Mouse (Mus musculus): Measurements from ENCODE around the gene Vps35l.
A peak's percentile ranks its signal among the peaks of the same experiment; 100 is the strongest.

Gene Vps35l

DNA sequence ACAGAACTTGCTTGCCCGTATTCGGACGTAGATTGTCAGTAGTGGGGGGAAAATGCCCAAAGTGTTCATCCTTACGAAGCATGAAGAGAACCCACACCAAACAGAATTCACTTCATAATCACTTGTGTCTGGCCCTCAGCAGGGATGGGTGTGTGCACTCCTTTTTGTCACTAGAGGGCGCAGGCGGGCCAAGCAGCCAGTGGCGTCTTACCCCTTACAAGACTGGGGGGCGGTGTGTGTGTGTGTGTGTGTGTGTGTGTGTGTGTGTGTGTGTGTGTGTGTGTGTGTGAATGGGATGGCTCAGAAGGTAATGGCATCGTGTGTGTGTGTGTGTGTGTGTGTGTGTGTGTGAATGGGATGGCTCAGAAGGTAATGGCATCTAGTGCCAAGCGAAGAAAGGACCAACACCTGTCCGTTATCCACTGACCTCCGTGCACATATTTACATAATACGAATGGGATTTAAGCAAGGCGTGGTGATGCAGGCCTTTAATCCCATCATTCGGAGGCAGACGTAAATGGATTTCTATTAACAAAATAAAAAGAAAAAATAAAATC is at the start of gene Vps35l:
Gene Vps35l (plus strand): TSS at position 252 of the 557 bp plus-strand sequence.
- DNase-seq (ENCODE audit: low read depth) = peak; percentile 71

DNA sequence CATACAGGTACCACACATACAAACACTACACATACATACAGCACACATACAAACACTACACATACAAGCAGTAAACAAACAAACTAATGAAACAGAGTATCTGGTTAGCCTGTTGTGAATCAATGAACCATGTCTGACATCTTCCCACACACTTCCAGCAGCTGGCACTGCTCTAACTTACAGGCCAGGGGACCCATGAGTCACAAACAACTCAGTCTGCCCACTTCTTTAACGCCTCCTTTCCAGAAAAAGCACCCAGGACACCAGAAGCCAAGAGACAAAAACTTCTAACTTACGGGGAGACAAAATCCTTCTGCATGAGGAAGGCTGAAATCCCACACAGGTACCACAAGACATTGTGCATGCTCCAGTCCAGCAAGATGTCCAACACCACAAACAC is 48.7 kb upstream of the Vps35l start:
- DNase-seq (ENCODE audit: low read depth) = no peak

- DNase-seq (ENCODE audit: low read depth) = no peak
Measured at GRCm38 (mm10) chr7:118696146-118696545, 43.9 kb upstream of the Vps35l start.

DNA sequence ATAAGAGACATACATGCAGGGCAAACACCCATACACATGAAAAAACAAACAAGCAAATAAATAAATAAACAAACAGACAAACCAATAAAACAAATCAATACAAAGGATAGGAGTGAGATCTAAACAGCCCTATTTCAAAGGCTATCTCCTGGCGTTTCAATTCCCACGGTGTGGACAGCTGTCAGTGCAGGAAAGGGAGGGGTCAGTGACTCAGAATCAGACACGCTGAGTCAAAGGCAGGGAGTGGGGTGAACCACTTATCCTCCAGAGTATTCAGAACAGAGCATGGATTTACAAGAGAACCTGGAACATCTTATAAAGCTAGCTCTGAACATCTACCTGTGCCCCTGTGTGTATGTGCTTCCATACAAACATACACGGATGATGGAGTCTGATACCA is 42.9 kb upstream of the Vps35l start:
- no peak for DNase-seq (ENCODE audit: low read depth)

DNA sequence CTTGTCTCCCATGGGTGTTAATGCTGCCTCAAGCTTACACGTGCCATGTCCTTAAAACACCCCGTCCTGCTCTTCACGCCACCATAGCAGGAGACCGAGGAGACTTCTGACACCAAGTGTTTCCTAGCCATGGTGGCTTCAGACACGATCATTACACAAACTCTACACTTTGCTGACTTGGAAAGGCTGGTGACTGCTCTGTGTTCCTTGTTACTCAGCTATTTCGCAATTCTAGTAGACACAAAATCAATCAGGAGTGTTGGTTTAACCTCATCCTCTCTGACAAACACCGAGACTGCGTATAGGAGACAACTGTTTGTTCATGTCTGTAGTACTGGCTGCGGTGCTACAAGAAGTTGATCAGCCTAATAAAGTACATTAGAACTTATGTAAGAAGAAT is 41.1 kb upstream of the Vps35l start:
- DNase-seq (ENCODE audit: low read depth) = no peak

GRCm38 (mm10) chr7:118703144-118703561 is 36.9 kb upstream of the Vps35l start:
- no peak for DNase-seq (ENCODE audit: low read depth)

DNA sequence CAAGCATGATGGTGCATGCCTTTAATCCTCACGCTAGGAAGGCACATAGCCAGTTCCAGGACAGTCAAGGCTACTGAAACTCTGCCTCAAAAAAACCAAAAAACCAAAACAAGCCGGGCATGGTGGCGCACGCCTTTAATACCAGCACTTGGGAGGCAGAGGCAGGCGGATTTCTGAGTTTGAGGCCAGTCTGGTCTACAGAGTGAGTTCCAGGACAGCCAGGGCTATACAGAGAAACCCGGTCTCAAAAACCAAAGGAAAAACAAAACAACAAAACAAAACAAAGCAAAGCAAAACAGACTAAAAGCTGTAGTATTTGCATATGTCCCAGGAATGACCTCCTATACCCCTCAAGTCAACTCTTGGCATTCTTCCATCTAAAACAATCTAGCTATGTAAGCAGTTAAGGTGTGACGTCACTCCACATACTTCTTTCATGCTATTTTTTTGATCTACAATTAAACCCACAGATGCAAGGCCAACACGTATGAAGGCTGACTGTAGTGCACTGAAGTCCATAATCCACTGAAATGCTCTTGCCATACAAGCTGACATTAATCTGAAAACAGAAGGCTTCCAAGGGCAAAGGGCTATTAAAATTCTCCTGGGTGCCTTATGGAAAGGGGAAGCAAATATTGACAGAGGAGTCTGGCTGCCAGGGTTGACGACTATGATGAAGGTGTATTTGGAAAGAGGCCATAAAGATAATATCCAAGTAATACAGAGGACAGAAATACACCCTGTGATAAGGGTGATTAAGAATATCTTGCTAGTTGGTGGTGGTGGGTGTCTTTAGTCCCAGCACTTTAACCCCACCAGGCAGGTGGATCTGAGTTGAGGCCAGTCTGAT is 35.8 kb upstream of the Vps35l start:
- DNase-seq (ENCODE audit: low read depth) = no peak

- peak; percentile 59 for DNase-seq (ENCODE audit: low read depth)
Measured at GRCm38 (mm10) chr7:118705101-118705961, 34.7 kb upstream of the Vps35l start, which contains the start of gene Gde1. TSS of gene Gde1 (minus strand) at chr7:118705778.

GRCm38 (mm10) chr7:118706051-118706450 is 34.0 kb upstream of the Vps35l start:
- no peak for DNase-seq (ENCODE audit: low read depth)

GRCm38 (mm10) chr7:118706488-118706887 is 33.5 kb upstream of the Vps35l start:
- no peak for DNase-seq (ENCODE audit: low read depth)

DNA sequence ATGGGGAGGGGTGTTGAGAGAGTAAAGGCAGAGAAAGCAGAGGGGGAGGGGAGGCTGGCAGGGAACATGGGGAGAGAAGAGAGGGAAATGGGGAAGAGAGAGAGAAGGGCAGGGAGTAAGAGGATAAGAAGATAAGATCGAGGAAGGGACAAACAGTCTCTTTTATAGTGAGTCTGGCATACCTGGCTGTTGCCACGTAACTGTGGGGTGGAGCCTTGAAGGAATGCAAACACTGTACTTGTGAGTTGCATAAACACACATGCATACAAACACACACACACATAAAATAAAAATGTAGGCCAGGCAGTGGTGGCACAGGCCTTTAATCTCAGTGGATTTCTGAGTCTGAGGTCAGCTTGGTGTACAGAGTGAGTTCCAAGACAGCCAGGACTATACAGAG is 32.8 kb upstream of the Vps35l start:
- no peak for DNase-seq (ENCODE audit: low read depth)

DNA sequence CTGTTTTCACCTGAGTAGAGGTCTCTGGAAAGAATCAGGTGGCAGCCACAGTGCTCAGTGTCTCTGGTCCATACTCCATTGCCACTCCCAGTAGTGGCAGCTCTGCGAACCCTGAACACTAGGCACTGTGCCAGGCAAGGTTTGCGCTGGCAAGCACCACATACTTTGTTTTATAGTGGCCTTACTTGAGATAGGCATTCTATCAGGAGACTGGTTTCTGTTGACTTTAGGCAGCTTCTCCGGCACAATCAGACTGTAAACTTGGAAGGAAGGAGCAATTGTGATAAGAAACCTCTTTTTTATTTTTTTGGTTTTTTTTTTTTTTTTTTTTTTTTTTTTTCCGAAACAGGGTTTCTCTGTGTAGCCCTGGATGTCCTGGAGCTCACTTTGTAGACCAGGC is 32.0 kb upstream of the Vps35l start:
- no peak for DNase-seq (ENCODE audit: low read depth)

GRCm38 (mm10) chr7:118710776-118711175 is 29.2 kb upstream of the Vps35l start:
- DNase-seq (ENCODE audit: low read depth) = no peak

GRCm38 (mm10) chr7:118712228-118713173 is 27.5 kb upstream of the Vps35l start, which contains the start of gene Ccp110:
TSS of gene Ccp110 (plus strand) at chr7:118712552.
- DNase-seq (ENCODE audit: low read depth) = peak; percentile 93

- DNase-seq (ENCODE audit: low read depth) = no peak
Measured at GRCm38 (mm10) chr7:118714873-118715272, 25.2 kb upstream of the Vps35l start.

DNA sequence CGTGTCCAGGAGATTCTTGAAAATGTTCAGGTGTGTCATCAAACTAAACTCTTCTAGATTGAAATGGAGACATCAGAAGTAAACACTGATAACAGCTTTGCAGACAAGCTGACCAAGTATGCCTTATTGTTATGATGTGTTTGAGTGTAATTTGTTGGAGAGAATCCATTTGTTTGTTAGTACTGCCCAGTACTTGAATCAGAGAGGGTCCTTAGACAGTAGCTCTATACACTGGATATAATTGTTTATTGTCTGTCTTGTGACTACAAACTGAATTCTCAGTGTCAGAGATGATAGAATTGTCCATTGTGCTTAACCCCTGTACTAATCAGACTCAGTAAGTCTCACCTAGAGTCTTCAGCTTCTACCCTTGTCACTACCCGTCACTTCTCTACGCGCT is 22.0 kb upstream of the Vps35l start:
- DNase-seq (ENCODE audit: low read depth) = no peak

DNA sequence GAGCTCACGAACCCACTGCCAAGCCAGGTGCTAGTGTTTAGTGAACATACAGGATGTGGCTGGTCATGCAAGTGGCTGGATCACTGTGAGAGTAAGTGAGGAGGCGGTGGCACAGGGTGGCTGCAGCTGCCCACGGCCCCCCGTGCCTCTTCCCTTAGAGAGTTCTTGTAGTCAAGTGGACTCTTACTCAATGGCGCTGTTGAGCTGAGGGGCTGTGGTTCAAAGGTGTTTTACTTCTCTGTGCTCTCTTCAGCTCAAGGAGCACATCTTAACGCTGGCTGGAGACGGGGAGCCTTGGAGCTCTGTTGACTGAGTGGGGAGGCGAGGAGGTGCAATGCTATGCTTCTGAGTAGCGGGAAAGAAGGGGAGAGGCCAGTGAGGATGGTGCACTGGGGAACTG is 16.1 kb upstream of the Vps35l start:
- DNase-seq (ENCODE audit: low read depth) = no peak

DNA sequence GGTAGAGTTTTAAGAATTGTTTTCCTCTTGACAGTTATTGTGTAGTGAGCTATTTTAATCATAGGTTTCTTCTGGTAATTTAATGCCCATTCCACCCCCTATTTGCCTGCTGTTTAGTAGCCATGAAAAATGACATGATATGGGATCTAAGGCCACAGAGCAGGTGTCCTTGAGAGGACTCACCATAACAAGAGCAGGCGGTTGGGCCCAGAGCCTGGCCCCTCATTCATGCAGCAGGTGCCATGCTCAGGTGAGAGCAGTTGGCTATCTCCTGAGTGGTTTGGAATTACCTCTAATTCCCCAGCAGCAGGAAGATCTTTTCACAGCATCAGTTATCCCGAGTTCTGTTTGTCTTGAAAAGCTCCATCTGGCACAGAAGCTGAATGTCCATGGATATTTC is 14.6 kb upstream of the Vps35l start:
- no peak for DNase-seq (ENCODE audit: low read depth)

DNA sequence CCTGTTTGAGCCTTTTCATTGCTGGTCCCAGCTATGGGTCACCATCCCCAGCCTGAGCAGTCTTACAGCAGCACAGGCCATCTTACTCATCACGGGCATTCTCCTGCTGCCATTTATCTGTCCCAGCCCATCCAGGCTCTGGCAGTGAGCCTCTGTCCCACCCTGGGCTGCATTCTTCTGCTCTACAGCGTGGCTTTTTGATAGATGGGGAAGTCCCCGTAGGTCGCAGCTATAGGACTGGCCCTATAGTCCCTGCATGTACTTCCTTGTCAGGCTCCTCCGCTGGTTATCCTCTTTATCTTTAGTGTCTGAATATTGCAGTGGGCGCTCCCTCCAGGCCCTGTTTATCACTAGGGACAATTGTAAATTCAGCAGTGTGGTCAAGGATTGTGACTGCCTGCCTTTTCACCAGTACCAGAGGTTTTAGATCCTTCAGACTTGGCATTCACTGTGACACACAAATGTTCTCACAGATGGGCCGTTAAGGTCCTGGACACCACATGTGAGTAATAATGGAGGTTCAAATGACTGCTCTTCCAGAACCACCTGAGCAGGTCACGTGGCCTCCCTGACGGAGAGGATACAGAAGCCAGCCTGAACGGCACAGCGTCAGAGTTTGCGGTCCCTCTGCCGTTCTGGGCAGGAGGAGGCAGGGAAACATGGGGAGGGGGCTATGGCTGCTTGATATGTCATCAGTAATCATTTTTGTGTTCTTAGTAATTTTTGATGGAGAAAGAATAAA is 11.0 kb upstream of the Vps35l start:
- no peak for DNase-seq (ENCODE audit: low read depth)

DNA sequence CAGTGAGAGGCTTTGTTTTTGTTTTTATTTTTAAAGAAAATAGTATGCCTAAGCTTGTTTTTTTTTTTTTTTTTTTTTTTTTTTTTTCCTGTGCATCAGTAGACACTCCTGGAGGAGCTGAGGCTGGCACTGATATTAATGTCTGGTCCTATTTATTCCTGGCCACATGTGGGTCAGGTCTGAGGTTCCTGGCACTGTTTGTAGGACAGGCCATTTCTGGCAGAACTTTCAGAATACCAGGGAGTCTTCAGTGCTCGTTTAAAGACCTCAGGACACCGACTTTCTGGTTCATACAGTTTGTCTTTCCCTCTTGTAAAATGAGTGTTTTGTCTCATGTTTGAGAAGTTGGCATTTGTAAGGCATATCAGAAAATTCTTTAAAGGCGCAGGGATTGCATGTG is 8.2 kb upstream of the Vps35l start:
- no peak for DNase-seq (ENCODE audit: low read depth)

DNA sequence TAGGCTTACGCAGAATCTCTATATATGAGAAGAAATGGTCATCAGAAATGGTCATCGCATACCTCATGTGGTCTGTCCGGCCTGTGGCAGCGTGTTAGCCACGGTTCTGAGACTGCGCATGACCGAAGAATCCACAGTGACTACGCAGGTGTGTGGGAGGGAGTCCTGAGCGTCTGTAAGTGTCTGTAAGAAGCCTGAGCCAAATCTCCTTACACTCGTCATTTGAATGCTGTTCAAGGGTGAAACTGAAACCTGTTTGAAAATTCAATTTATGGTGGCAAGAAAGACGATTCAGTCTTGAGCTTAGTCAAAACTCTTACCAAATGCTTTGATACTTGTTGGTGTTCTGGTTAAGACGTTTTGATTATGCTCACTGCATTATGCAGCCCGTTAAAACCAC is 6.8 kb upstream of the Vps35l start:
- DNase-seq (ENCODE audit: low read depth) = no peak

All from c-Kit-positive CD71-negative TER-119-negative erythroid progenitor cells, embryonic 14.5 days (primary cell).